23 mouse cellular contexts compared by ENCODE assay signal in genomic region chr6:113394811-113395210, GRCm38 (mm10). TPM values are rescaled to one million over a fixed set of nuclear protein-coding genes. Genes with fewer than 3 reads are reported as not detected.
"Had no signal": no experiment of that assay in that cellular context is flagged by ENCODE, and none has a peak within 500 bp of the region (broad histone marks: within the 10 kb centered on the region; RNA-seq: fewer than 3 reads in every experiment).

No protein-coding gene starts in this region.

- H3K4me3 ChIP-seq: liver, embryonic 15.5 days; lung, embryonic 15.5 days; megakaryocyte, embryonic 14.5 days; midbrain, embryonic 12.5 days; midbrain, embryonic 15.5 days; neural tube, embryonic 12.5 days; stomach, embryonic 15.5 days had no signal

- DNase-seq: liver, postnatal 0 days; lung, adult 2 months; lung, postnatal 14 days; lung, postnatal 36 days; right cerebral cortex, postnatal 14 days; thymus, adult 2 months; thymus, postnatal 25 days; thymus, postnatal 4 days had no signal

- H3K27ac ChIP-seq: liver, embryonic 15.5 days; lung, embryonic 15.5 days; macrophage; midbrain, embryonic 12.5 days; midbrain, embryonic 15.5 days; neural tube, embryonic 12.5 days; stomach, embryonic 15.5 days; stomach, postnatal 0 days had no signal

- H3K9me3 ChIP-seq: liver, embryonic 15.5 days; lung, embryonic 15.5 days; midbrain, embryonic 12.5 days; midbrain, embryonic 15.5 days; neural tube, embryonic 12.5 days; stomach, embryonic 15.5 days had no signal

- H3K4me2 ChIP-seq: liver, embryonic 15.5 days; lung, embryonic 15.5 days; midbrain, embryonic 12.5 days; midbrain, embryonic 15.5 days; neural tube, embryonic 12.5 days; stomach, embryonic 15.5 days had no signal

- H3K27me3 ChIP-seq: lung, embryonic 15.5 days; megakaryocyte, embryonic 14.5 days; midbrain, embryonic 12.5 days; midbrain, embryonic 15.5 days; neural tube, embryonic 12.5 days; stomach, embryonic 15.5 days had no signal

- H3K9ac ChIP-seq: liver, embryonic 15.5 days; liver, postnatal 0 days; lung, embryonic 15.5 days; midbrain, embryonic 12.5 days; midbrain, embryonic 15.5 days; neural tube, embryonic 12.5 days; stomach, embryonic 15.5 days had no signal

- ATAC-seq: liver, postnatal 0 days; lung, postnatal 0 days; midbrain, embryonic 15.5 days had no signal

RNA-seq across cellular contexts. Expression of gene Cidec, which starts 40.7 kb away (rescaled TPM):
- total RNA-seq: megakaryocyte progenitor cell, adult 5-6 weeks; midbrain, postnatal 0 days; monocyte, adult 5-6 weeks; neutrophil, adult 5-6 weeks had no signal
- polyA plus RNA-seq: liver, embryonic 15.5 days; lung, embryonic 15.5 days; macrophage; midbrain, embryonic 12.5 days; midbrain, embryonic 15.5 days; neural tube, embryonic 12.5 days; neural tube, embryonic 14.5 days had no signal
